Mouse (Mus musculus): ENCODE measurements around the gene Cacna1g. TPM values are rescaled to one million over a fixed set of nuclear protein-coding genes. Genes with fewer than 3 reads are reported as not detected.

Gene Cacna1g
- polyA plus RNA-seq, 1 experiment: 232 TPM

DNA sequence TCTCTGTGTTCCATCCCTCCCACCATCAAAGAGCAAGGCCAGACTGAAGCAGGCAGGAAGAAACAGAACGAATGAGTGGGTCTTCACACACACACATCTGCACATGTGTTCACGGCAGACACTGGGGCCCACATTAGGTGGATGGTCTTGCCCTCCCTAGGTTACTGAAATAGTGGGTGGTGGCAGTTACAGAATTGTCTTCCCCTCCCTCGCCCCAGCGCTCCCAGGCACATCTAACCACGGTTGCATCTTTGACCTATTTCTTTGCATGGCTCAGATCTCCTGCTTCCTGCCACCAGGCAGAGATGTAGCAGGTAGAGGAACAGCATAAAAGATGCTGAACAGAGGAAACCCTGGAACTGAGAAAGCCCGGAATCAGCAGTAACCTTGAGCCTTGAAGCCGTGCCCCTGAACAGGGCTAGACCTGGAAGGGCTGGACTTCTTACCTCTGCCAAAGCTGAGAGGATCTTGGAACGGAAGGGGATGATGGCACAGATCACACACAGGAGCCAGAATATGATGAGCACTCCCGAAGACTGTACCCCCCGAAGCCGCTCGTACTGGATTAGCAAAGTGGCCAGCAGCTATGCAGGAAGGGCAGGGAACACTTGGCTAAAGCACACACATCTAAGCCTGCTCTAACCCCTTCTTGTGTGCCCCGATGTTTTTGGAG, 99.6 kb downstream of the Cacna1g start:
- TF ChIP-seq CTCF (IDR thresholded peaks at IDR 0.05; ENCODE audit: borderline replicate concordance, extremely low read depth, insufficient read depth, insufficient read length) (no peak), POLR2A (IDR thresholded peaks at IDR 0.05; ENCODE audit: borderline replicate concordance, extremely low read depth, insufficient read depth, insufficient read length, poor library complexity, severe bottlenecking) (no peak)
- no peak for DNase-seq (ENCODE audit: low read depth)

DNA sequence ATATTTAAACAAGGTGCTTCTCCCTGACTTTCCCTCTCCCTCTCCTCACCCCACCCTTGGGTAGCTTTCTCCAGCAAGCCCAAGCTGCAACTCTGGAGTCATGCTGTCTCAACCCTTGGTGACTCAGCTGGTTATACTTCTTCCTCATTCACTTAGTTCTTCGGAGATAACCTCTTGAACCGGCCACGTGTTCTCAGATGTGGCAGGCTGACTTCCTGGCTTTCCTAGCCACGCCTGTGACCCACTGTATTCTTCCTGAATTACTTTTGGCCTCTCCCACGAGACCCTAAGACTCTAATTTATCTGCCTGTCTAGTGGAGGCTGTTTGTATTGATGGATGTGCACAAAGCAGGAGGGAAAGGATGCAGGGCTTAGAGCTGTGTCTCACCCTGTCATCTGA, 103.2 kb downstream of the Cacna1g start:
- no peak for DNase-seq (ENCODE audit: low read depth)
- TF ChIP-seq POLR2A (IDR thresholded peaks at IDR 0.05; ENCODE audit: borderline replicate concordance, extremely low read depth, insufficient read depth, insufficient read length, poor library complexity, severe bottlenecking): no peak
- no peak for TF ChIP-seq CTCF (IDR thresholded peaks at IDR 0.05; ENCODE audit: borderline replicate concordance, extremely low read depth, insufficient read depth, insufficient read length)

DNA sequence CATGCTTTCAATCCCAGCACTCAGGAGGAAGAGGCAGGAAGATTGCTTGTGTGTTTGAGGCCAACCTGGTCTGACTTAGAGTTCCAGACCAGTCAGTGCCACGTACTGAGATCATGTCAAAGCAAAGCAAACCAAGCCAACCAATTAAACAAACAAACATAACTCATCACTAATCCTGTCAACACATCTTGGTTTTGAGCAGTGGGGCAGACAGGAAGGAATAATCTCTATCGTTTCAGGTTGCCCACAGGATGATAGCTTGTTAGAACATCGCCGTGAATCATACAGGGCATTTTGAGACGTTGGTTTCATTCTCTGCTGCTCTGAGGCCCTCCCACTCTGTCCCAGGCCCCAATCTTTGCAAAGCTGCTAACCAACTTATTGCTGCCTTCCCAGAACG, 104.0 kb downstream of the Cacna1g start:
- TF ChIP-seq CTCF (IDR thresholded peaks at IDR 0.05; ENCODE audit: borderline replicate concordance, extremely low read depth, insufficient read depth, insufficient read length) (no peak), POLR2A (IDR thresholded peaks at IDR 0.05; ENCODE audit: borderline replicate concordance, extremely low read depth, insufficient read depth, insufficient read length, poor library complexity, severe bottlenecking) (no peak)

DNA sequence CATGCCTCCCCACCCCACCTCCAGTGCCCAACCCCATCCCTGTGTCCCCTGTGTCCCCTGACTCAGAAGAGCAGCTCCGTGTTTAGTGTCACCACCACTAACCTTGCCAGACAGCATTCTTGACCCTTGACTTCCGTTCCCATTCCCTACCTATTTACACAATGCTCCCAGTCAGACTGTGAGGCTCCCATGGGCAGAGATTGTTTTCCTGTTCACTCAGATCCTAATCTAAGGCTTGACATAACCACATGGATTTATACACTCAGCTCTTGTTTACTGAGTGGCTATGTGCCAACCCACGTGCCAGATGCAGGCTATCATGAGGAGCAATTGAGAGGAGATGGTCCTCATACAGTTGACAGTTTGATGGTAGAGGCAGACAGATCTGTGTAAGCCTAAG, 108.7 kb downstream of the Cacna1g start:
- TF ChIP-seq CTCF (IDR thresholded peaks at IDR 0.05; ENCODE audit: borderline replicate concordance, extremely low read depth, insufficient read depth, insufficient read length) (no peak), POLR2A (IDR thresholded peaks at IDR 0.05; ENCODE audit: borderline replicate concordance, extremely low read depth, insufficient read depth, insufficient read length, poor library complexity, severe bottlenecking) (no peak)
- no peak for DNase-seq (ENCODE audit: low read depth)

More for the DNA sequence above, 104.0 kb downstream of the Cacna1g start:
- no peak for DNase-seq (ENCODE audit: low read depth)

DNA sequence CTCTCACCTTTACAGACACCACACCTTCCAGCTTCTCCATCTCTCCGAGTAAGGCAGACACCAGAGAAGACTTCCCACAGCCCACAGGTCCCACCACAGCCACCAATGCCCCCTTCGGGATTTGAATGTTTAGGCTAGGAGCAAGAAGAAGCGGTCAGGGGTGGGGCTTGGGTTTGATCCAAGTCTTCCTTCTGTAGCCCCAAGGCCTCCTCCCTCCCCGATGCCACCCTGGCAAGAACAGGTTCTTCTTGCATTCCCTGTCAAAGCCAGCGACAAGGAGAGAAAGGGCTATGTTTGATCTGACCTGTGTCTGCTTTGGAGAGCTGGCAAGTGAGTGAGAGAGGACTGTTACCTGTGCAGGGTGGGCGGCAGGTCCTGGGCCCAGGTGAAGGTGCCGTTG, 110.3 kb downstream of the Cacna1g start:
- TF ChIP-seq POLR2A (IDR thresholded peaks at IDR 0.05; ENCODE audit: borderline replicate concordance, extremely low read depth, insufficient read depth, insufficient read length, poor library complexity, severe bottlenecking) (no peak), CTCF (IDR thresholded peaks at IDR 0.05; ENCODE audit: borderline replicate concordance, extremely low read depth, insufficient read depth, insufficient read length) (no peak)
- no peak for DNase-seq (ENCODE audit: low read depth)

DNA sequence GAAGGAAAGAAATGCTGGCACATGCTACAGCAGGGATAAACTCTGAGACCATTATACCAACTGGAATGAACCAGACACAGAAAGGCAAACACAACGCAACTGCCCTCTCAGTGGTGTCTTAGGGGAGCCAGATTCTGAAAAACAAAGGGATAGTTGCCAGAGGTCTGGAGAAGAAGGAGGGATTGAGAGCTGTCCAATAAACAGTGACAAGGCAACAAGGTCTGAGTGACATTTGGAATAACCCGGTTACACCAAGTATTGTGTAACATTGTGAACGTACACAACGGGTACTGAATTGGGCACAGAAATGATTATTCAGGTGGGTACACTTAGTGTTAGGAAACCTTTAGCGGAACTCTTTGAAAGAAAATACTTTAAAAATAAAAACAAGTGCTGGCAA, 111.9 kb downstream of the Cacna1g start:
- no peak for DNase-seq (ENCODE audit: low read depth)
- no peak for TF ChIP-seq POLR2A (IDR thresholded peaks at IDR 0.05; ENCODE audit: borderline replicate concordance, extremely low read depth, insufficient read depth, insufficient read length, poor library complexity, severe bottlenecking)

DNA sequence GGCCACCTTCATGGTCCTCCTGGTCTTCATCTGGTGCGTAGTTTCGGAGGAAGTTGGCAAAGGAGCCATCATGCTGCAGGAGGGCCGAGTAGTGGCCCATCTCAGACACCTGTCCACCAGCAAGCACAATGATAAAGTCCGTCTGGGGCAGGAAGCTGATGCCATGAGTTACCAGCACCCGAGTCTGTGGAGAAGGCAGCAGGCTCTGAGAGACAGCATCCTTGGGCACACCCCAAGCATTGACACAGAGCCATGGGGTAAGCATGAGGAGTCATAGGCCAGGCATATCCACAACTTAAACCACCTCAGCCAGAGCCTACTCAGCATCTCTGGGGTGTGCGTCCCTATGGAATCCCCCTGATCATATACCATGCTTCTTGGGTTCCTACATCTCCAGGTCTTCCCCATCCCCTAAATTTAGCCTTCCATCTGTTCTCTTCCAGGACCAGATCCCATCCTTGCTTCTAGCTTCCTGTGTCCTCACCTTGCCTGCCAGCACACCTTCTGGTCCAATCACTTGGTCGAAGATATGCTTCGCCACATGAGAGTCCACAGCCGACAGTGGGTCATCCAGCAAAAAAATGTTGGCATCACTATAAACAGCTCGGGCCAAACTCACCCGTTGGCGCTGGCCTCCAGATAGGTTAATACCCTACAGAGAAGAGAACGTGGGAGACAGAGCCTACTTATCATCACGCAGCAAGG, 112.7 kb downstream of the Cacna1g start:
- no peak for TF ChIP-seq POLR2A (IDR thresholded peaks at IDR 0.05; ENCODE audit: borderline replicate concordance, extremely low read depth, insufficient read depth, insufficient read length, poor library complexity, severe bottlenecking)
- DNase-seq (ENCODE audit: low read depth): no peak

DNA sequence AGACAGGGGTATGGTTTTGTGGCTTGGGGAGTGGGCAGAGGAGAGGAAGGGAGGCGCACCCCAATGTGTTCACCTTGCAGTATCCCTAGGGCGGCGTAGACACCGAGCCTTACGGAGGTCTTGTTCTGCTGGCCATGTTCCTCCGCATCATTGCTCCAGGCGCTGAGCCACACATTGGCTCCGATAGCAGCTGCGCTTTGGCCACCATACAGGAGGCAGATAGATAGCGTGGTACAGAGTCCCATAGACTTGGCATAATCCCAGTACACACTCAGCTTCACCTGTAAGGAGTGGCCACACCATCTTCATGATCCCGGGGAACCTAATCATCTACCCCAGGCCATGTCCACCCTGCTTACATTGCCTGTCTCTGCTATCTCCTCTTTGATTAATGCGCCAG, 114.8 kb downstream of the Cacna1g start:
- DNase-seq (ENCODE audit: low read depth): no peak

More for the DNA sequence above, 114.8 kb downstream of the Cacna1g start:
- no peak for TF ChIP-seq POLR2A (IDR thresholded peaks at IDR 0.05; ENCODE audit: borderline replicate concordance, extremely low read depth, insufficient read depth, insufficient read length, poor library complexity, severe bottlenecking)
- no peak for TF ChIP-seq CTCF (IDR thresholded peaks at IDR 0.05; ENCODE audit: borderline replicate concordance, extremely low read depth, insufficient read depth, insufficient read length)

Other genes starting within 250 kb of the Cacna1g start
- 6.8 and 9.4 TPM in 2 replicates for gene Wfikkn2, start 228.2 kb downstream of the Cacna1g start, polyA plus RNA-seq (2012; rRNA removed)
- not detected in 2 replicates for gene Gm21885, start 192.3 kb downstream of the Cacna1g start, polyA plus RNA-seq (2012; rRNA removed)
- gene Luc7l3, start 152.2 kb downstream of the Cacna1g start, polyA plus RNA-seq (2012; rRNA removed): 165 and 183 TPM in 2 replicates
- 47.9 and 57.0 TPM in 2 replicates for gene Ankrd40, start 146.2 kb downstream of the Cacna1g start, polyA plus RNA-seq (2012; rRNA removed)
- gene Abcc3, start 81.2 kb downstream of the Cacna1g start, polyA plus RNA-seq (2012; rRNA removed): 0.53 and 0.55 TPM in 2 replicates
- gene Spata20, start 12.0 kb upstream of the Cacna1g start, polyA plus RNA-seq (2012; rRNA removed): 0.45 and 0.66 TPM in 2 replicates
- 0.50 and 1.5 TPM in 2 replicates for gene Epn3, start 25.8 kb upstream of the Cacna1g start, polyA plus RNA-seq (2012; rRNA removed)
- gene Mycbpap, start 47.5 kb upstream of the Cacna1g start, polyA plus RNA-seq (2012; rRNA removed): 2.5 and 3.0 TPM in 2 replicates
- gene Rsad1, start 75.1 kb upstream of the Cacna1g start, polyA plus RNA-seq (2012; rRNA removed): 8.7 and 9.0 TPM in 2 replicates
- 0.06 and 0.44 TPM in 2 replicates for gene Chad, start 90.8 kb upstream of the Cacna1g start, polyA plus RNA-seq (2012; rRNA removed)
- gene Acsf2, start 127.7 kb upstream of the Cacna1g start, polyA plus RNA-seq (2012; rRNA removed): 7.2 and 9.7 TPM in 2 replicates
- 89.6 and 112 TPM in 2 replicates for gene Lrrc59, start 155.6 kb upstream of the Cacna1g start, polyA plus RNA-seq (2012; rRNA removed)
- 85.5 and 89.5 TPM in 2 replicates for gene Mrpl27, start 179.6 kb upstream of the Cacna1g start, polyA plus RNA-seq (2012; rRNA removed)
- 7.3 and 13.5 TPM in 2 replicates for gene Eme1, start 179.8 kb upstream of the Cacna1g start, polyA plus RNA-seq (2012; rRNA removed)
- 19.5 and 24.1 TPM in 2 replicates for gene Xylt2, start 203.3 kb upstream of the Cacna1g start, polyA plus RNA-seq (2012; rRNA removed)
- gene Gm11541, start 230.3 kb upstream of the Cacna1g start, polyA plus RNA-seq (2012; rRNA removed): 0.04 TPM in 1 of 2 replicates, not detected in the other